Mouse (Mus musculus) urinary bladder, adult 18-20 months (tissue): Measurements from ENCODE around the gene Ube2o.

Experiments
- DNase-seq, 2 experiments: peaks; one replicate each; pipeline ENCODE4 v3.0.0; 2022; ENCODE audit warnings: low spot score in 2 of 2, mixed read lengths in 2 of 2

Ube2o gene

GRCm38 (mm10) chr11:116488693-116489375 lies 92.4 kb downstream of the Ube2o start:
- no peak for DNase-seq

GRCm38 (mm10) chr11:116488207-116488606 lies 93.0 kb downstream of the Ube2o start:
- no peak for DNase-seq
